Mouse (Mus musculus) forebrain, embryonic 15.5 days (tissue): ENCODE measurements around the gene Tcerg1l. TPM values are rescaled to one million over a fixed set of nuclear protein-coding genes. Genes with fewer than 3 reads are reported as not detected.

Source experiments
- ATAC-seq: fragments of 200-750 bp; cut with Nextera tagmentation; replicated peaks from 2 replicates; pipeline ENCODE4 v1.8.0; 2017; ENCODE audit warnings: mild to moderate bottlenecking, moderate TSS enrichment, moderate library complexity
- H3K27ac ChIP-seq: fragments of 300-500 bp; sonication (generic); replicated peaks from 2 replicates; pipeline ENCODE4 v1.5.1; 2015; ENCODE audit warnings: mild to moderate bottlenecking, inconsistent platforms
- H3K27me3 ChIP-seq: fragments of 300-500 bp; sonication (generic); 2 replicates; pipeline ENCODE4 v1.6.1; 2015; ENCODE audit warnings: inconsistent platforms
- H3K36me3 ChIP-seq: fragments of 300-500 bp; sonication (generic); 2 replicates; pipeline ENCODE4 v1.6.1; 2015; ENCODE audit warnings: mild to moderate bottlenecking, inconsistent platforms
- H3K4me1 ChIP-seq: fragments of 300-500 bp; sonication (generic); 2 replicates; pipeline ENCODE4 v1.6.1; 2015; ENCODE audit warnings: inconsistent platforms
- H3K4me2 ChIP-seq: fragments of 300-500 bp; sonication (generic); replicated peaks from 2 replicates; pipeline ENCODE4 v1.6.1; 2015; ENCODE audit warnings: mild to moderate bottlenecking, inconsistent platforms
- H3K4me3 ChIP-seq: fragments of 300-500 bp; sonication (generic); 2 replicates; pipeline ENCODE4 v1.5.1; 2015; ENCODE audit warnings: mild to moderate bottlenecking, inconsistent platforms
- H3K9ac ChIP-seq: fragments of 300-500 bp; sonication (generic); replicated peaks from 2 replicates; pipeline ENCODE4 v1.6.1; 2015; ENCODE audit warnings: mild to moderate bottlenecking, inconsistent platforms
- H3K9me3 ChIP-seq: fragments of 300-500 bp; sonication (generic); 2 replicates; pipeline ENCODE4 v1.6.1; 2016; ENCODE audit warnings: inconsistent platforms
- WGBS: fragments of 180-500 bp; shearing (Covaris S2); methylation state at CpG from one replicate; pipeline ENCODE4 v1.1.7; 2015; ENCODE audit warnings: mixed read lengths; 5-methylcytosine and 5-hydroxymethylcytosine counted together
- polyA plus RNA-seq: library from polyadenylated mRNA; unstranded; fragments of >200 nt; fragmentation: Nextera tagmentation; extraction: Ambion mirVana; gene quantifications from 2 replicates; pipeline ENCODE4 v1.2.1, GENCODE M21; 2015

Gene Tcerg1l
- polyA plus RNA-seq, 1 experiment from 2014 or later, result 9.8 TPM

DNA sequence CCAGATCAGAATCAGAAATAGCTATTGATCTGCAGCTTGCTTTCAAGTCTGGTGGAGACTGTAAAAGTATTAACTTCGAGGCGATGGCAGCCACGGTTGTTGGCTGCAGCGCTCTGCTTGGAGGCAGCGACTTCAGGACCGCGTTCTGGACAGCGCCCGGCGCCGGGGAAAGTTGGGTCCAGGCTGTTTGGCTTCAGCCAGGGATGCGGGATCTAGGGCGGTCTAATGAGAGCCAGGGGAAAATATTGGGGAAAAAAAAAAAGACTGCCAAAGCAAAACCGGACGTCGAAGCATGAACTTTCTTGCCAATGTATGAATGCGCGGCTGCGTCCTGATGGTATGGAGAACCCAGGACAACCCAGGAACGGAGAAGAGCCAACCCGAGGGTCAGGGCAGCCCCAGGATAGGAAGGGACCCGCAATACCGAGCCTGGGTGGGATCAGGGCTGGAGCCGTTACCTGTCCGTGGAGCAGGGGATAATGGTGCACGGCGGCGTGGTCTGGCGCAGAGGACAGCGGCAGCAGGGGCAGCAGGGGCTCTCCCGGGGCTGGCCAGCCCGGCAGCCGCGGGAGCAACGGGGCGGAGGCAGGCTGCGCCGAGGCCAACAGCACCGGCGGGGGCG is 556 bp downstream of the Tcerg1l start:
- Histone ChIP-seq H3K9ac (peak overlapping the region; percentile 64), H3K4me3 (peak overlapping the region; percentile 57), H3K9me3 (no peaks in the 10 kb centered on the region), H3K27ac (no peak overlapping the region), H3K27me3 (peaks cover 3% of the 10 kb centered on the region; the same call in 1 of the 2 replicates), H3K4me1 (peaks cover 28% of the 10 kb centered on the region), H3K4me2 (peak overlapping the region; percentile 100), H3K36me3 (no peaks in the 10 kb centered on the region)
- ATAC-seq, result peak; percentile 41; the same call in 1 of the 2 replicates
- under 1% methylated on average over 39 of the region's 41 CpGs for WGBS

DNA sequence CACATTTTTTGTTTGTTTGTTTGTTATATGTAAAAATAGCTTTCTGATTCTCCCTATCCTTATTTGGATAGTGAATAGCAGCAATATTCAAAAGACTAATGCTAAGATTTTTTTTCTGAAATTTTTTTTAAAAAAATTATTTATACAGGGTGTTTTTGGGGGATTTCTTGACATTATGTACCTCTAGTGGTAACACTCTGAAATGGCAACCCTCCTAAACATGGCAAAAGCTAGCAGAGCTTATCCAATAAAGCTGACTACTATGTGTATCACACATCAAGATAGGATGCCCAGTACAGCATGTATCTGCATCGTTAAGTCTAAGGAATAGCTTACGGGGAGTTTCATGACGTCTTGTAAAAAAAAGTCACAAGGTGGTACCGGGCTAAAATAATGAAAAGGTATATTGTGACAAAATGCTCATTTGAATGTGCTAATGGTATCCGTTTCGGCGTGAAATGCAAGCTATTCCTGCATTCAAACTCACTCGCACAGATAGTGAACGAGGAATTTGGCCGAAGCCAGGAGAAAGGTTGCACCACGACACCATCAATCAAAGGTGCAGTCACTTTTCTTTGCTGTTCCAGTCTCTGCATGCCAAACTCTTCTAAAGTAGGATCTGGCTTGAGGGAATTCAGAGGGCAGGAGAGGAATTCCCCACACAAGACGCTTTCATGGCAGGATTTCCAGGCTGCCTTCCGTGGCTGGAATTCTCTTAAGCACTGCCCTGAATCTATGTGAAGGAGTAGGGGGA is 1.2 kb downstream of the Tcerg1l start:
- H3K4me3 ChIP-seq, result peak overlapping the region; percentile 57
- peaks cover 3% of the 10 kb centered on the region; the same call in 1 of the 2 replicates for H3K27me3 ChIP-seq
- 22% methylated on average over 13 of the region's 13 CpGs for WGBS
- H3K4me2 ChIP-seq, result peak overlapping the region; percentile 100
- ATAC-seq, result no peak
- no peaks in the 10 kb centered on the region for H3K36me3 ChIP-seq
- no peaks in the 10 kb centered on the region for H3K9me3 ChIP-seq
- peaks cover 28% of the 10 kb centered on the region for H3K4me1 ChIP-seq
- H3K9ac ChIP-seq, result no peak overlapping the region
- 0 out of 2 replicates have a peak overlapping the region, but pooled peaks have one; percentile 14 for H3K27ac ChIP-seq

DNA sequence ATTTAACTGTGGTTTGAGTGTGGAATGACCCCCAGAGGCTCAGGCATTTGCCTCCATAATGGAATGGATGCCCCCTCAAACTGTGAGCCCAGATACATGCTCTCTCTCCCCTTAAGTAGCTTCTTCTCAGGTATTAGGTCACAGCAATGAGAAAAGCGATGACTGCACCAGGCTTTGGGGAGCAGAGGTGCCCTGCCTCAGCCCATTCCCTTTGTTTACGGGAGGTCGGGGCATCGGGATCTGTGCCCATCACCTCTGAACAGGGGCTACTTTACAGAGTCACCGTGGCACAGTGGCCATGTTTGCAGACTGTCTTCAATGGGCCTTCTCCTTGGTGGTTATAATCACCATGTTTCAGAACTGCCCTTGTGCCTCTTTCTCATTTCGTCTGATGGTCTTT is 7.6 kb downstream of the Tcerg1l start:
- no peaks in the 10 kb centered on the region for H3K9me3 ChIP-seq
- H3K27ac ChIP-seq, result no peak overlapping the region
- H3K4me2 ChIP-seq, result no peak overlapping the region
- no peak overlapping the region for H3K9ac ChIP-seq
- no peak for ATAC-seq
- H3K27me3 ChIP-seq, result no peaks in the 10 kb centered on the region
- 88% methylated on average over 6 of the region's 6 CpGs for WGBS
- H3K4me3 ChIP-seq, result no peak overlapping the region
- no peaks in the 10 kb centered on the region for H3K4me1 ChIP-seq
- H3K36me3 ChIP-seq, result no peaks in the 10 kb centered on the region

DNA sequence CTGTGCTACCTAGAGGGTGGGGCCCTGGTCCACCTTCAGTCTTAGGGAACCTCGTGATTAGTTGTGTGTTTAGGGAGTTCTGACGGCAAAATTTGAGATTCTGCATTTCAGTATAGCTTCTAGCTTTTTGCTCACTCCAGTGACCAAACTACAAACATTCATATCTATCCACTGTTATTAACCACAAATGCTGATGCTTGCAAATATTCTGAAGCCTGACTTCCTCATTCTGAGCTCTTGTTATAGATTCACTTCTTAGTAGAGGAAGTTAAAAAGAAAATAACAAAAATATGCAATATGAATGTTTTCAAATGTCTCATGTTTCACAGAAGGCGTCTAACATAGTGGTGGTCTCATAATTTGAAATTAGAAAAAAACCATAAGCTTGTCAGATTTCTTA is 8.5 kb downstream of the Tcerg1l start:
- no peak overlapping the region for H3K4me3 ChIP-seq
- no peaks in the 10 kb centered on the region for H3K4me1 ChIP-seq
- no peak for ATAC-seq
- 85% methylated on average over 3 of the region's 3 CpGs for WGBS
- no peak overlapping the region for H3K9ac ChIP-seq
- H3K9me3 ChIP-seq, result no peaks in the 10 kb centered on the region
- no peaks in the 10 kb centered on the region for H3K36me3 ChIP-seq
- H3K27me3 ChIP-seq, result no peaks in the 10 kb centered on the region
- H3K27ac ChIP-seq, result no peak overlapping the region
- no peak overlapping the region for H3K4me2 ChIP-seq

DNA sequence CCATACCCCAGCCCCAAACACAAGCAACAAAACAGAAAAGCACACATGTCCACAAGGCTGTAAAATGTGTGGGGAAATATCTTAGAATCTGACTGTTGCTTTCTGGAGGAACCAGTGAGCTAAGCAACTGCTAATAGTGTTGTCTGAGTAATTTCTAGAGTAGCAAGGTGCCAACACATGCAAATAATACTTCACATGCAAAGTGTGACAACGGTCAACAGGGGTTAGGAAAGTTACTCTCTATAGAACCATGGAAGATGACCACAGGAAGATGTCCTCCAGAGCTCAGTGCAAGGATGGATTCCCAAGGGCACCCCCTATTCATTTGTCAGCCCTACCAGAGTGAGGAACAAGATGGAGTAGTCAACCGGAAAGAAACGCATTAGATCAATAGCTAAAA is 18.3 kb downstream of the Tcerg1l start:
- no peaks in the 10 kb centered on the region for H3K9me3 ChIP-seq
- 72% methylated on average over 3 of the region's 3 CpGs for WGBS
- no peaks in the 10 kb centered on the region for H3K27me3 ChIP-seq
- H3K27ac ChIP-seq, result no peak overlapping the region
- ATAC-seq, result no peak
- no peak overlapping the region for H3K4me3 ChIP-seq
- no peak overlapping the region for H3K4me2 ChIP-seq
- no peaks in the 10 kb centered on the region for H3K4me1 ChIP-seq
- H3K9ac ChIP-seq, result no peak overlapping the region
- H3K36me3 ChIP-seq, result no peaks in the 10 kb centered on the region

DNA sequence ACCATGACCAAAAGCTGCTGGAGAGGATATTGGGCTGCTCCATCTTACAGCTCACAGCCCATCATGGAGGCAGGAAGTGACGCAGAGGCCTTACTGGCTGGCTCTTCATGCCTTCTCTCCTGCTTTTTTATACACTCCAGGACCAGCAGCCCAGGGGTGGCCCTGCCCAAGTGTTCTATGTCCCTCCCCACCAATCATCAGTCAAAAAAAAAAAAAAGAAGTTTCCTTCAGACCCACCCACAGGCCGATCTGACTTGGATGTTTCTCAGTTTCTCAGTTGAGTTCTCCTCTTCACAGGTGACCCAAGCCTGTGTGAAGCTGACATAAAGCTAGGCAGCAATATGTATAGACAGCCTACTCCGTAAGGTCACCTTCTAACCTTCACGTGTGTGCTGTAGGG is 19.0 kb downstream of the Tcerg1l start:
- no peak overlapping the region for H3K27ac ChIP-seq
- no peak for ATAC-seq
- H3K9me3 ChIP-seq, result no peaks in the 10 kb centered on the region
- 93% methylated on average over 4 of the region's 4 CpGs for WGBS
- no peak overlapping the region for H3K4me3 ChIP-seq
- no peaks in the 10 kb centered on the region for H3K36me3 ChIP-seq
- no peak overlapping the region for H3K4me2 ChIP-seq
- no peaks in the 10 kb centered on the region for H3K4me1 ChIP-seq
- no peak overlapping the region for H3K9ac ChIP-seq
- H3K27me3 ChIP-seq, result no peaks in the 10 kb centered on the region

DNA sequence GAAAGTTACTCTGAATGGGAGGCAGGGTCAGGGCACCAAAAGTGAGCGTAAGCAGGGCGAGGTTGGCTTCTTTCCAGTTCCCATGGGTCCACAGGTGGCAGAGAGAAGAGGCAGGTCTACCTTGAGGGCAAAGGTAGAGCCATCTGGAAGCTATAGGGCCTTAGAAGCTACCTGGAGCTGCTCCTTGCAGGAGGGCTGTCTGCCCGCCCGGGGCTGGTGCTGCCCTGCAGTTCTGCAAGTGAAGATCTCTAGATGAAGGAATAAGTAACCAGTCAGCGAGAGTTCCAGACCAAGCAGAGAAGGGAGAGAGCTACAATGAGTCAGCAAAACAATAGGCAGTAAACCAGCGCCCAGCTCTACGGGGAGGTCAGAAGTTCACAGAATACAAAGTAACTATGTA is 22.0 kb downstream of the Tcerg1l start:
- H3K36me3 ChIP-seq, result no peaks in the 10 kb centered on the region
- no peak overlapping the region for H3K9ac ChIP-seq
- H3K9me3 ChIP-seq, result no peaks in the 10 kb centered on the region
- WGBS, result 68% methylated on average over 7 of the region's 7 CpGs
- H3K27me3 ChIP-seq, result no peaks in the 10 kb centered on the region
- no peak overlapping the region for H3K4me2 ChIP-seq
- no peak for ATAC-seq
- no peaks in the 10 kb centered on the region for H3K4me1 ChIP-seq
- no peak overlapping the region for H3K27ac ChIP-seq
- H3K4me3 ChIP-seq, result no peak overlapping the region

DNA sequence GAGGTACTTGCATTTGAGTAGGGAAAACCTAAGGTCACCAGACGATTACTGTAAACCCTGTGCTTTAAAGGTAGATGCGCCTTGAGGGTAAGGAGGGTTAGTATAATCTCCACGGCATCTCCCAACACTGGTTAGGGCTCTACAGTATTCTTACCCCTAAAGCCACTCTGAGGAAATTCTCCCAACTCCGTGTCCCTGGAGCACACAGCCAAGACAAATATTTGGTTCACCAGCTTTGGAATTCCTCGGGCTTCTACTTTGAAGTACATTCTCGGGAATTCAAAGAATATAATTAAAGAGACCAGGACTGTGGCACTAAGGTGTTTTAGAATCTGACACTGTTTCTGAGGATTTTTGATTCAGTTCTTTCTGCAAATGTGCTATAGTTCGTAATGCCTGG is 23.2 kb downstream of the Tcerg1l start:
- Histone ChIP-seq H3K4me1 (no peaks in the 10 kb centered on the region), H3K27me3 (no peaks in the 10 kb centered on the region), H3K36me3 (no peaks in the 10 kb centered on the region), H3K4me2 (no peak overlapping the region), H3K9ac (no peak overlapping the region), H3K27ac (no peak overlapping the region), H3K4me3 (no peak overlapping the region), H3K9me3 (no peaks in the 10 kb centered on the region)
- WGBS, result 81% methylated on average over 7 of the region's 7 CpGs
- ATAC-seq, result no peak

DNA sequence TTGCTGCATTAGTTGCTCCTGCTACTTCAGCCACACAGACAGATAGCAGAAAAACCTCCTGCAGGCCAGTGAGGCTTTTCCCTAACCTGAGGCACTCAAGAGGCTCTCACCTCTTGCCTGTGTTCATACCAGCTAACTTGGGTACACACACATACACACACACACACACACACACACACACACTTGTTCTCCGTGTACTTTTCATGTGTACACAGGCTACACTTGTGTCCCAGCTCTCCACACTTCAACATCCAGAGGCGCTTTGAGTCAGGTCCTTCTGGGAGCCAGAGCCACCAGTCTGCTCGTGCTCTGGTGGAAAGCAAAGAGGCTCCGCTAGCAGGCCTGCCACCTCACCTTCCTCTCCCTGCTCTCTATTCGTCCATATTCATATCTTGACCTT is 24.0 kb downstream of the Tcerg1l start:
- 78% methylated on average over 5 of the region's 5 CpGs for WGBS
- no peak for ATAC-seq

DNA sequence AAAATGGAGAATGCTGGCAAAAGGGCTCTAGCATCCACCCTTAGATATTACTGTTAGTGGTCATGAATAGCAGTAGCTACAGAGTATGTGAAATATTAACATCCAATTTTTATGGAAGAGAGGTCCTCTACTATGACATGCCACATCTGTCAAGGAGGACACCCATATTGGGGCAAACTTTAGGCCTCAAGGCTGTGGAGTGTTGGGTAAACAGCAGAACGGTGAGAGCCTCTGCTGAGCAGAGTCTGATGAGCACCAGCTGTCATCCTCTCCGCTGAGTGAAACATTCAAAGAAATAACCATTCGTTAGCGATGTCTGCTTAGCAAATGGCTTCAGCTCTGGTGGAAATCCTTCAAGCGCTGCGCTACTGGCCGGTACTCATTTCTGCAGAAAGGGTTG is 30.0 kb downstream of the Tcerg1l start:
- Histone ChIP-seq H3K4me1 (no peaks in the 10 kb centered on the region), H3K27me3 (no peaks in the 10 kb centered on the region), H3K4me3 (no peak overlapping the region), H3K27ac (no peak overlapping the region), H3K36me3 (no peaks in the 10 kb centered on the region), H3K9me3 (no peaks in the 10 kb centered on the region), H3K9ac (no peak overlapping the region), H3K4me2 (no peak overlapping the region)
- 81% methylated on average over 7 of the region's 7 CpGs for WGBS
- no peak for ATAC-seq

More for the DNA sequence above, 24.0 kb downstream of the Tcerg1l start:
- no peaks in the 10 kb centered on the region for H3K4me1 ChIP-seq
- H3K4me3 ChIP-seq, result no peak overlapping the region
- no peak overlapping the region for H3K27ac ChIP-seq
- H3K9me3 ChIP-seq, result no peaks in the 10 kb centered on the region
- H3K36me3 ChIP-seq, result no peaks in the 10 kb centered on the region
- H3K9ac ChIP-seq, result no peak overlapping the region
- no peaks in the 10 kb centered on the region for H3K27me3 ChIP-seq
- no peak overlapping the region for H3K4me2 ChIP-seq

DNA sequence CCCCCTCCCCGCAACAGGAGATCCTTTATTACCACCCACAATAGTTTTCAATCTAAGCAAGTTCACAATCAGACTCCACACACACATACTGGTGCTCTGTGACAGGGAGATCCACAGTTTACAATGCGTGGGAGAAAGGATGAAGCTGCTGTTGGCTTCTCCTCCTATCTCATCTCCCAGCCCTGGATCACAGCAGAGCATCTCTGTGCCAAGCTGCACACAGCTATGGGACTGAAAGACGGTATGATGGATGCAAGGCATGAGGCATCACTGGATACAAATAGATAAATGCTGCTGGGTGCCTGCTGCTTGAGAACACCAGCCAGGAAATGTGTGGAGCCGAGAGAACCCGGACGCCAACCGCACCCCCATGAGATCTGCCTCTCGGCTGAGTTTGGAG is 32.0 kb downstream of the Tcerg1l start:
- Histone ChIP-seq H3K4me3 (no peak overlapping the region), H3K4me1 (no peaks in the 10 kb centered on the region), H3K9me3 (no peaks in the 10 kb centered on the region), H3K4me2 (no peak overlapping the region), H3K27me3 (no peaks in the 10 kb centered on the region), H3K9ac (no peak overlapping the region), H3K27ac (no peak overlapping the region), H3K36me3 (no peaks in the 10 kb centered on the region)
- ATAC-seq, result no peak
- WGBS, result 76% methylated on average over 8 of the region's 8 CpGs

DNA sequence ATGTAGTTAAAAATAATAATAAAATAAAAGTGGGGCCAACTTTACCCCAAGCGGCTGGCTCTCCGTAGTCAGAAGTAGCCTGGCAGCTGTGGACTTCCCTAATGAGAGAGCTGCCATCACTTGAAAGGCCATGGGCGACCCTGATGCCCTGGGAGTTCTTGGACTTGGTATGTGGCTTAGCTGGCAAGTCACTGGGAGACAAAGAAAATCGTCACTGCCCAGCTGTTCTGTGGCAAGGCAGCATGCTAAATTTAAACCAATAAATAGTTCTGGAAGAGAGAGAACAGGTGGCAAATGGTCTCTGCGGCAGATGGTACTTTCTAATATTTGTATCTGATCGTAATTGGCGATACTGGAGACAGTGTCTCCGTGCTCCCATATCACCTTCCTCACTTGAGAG is 40.1 kb downstream of the Tcerg1l start:
- Histone ChIP-seq H3K4me3 (no peak overlapping the region), H3K9me3 (no peaks in the 10 kb centered on the region), H3K27ac (no peak overlapping the region), H3K36me3 (no peaks in the 10 kb centered on the region), H3K4me2 (no peak overlapping the region), H3K27me3 (no peaks in the 10 kb centered on the region), H3K9ac (no peak overlapping the region), H3K4me1 (no peaks in the 10 kb centered on the region)
- 74% methylated on average over 8 of the region's 8 CpGs for WGBS
- ATAC-seq, result no peak
